Mouse (Mus musculus) heart, adult 2 months (tissue): ENCODE results near the gene Heph. TPM values are rescaled to one million over a fixed set of nuclear protein-coding genes. Genes with fewer than 3 reads are reported as not detected.
"Not testable (repeated sequence)": the region's sequence is repeated elsewhere in the genome, so short reads cannot be mapped to it uniquely, and the experiment has no call there.

Experiments
- DNase-seq, 2 experiments: peaks; one replicate each; pipeline ENCODE4 v3.0.0; 2021
- H3K27ac ChIP-seq: fragments of 200-600 bp; 2 replicates; pipeline ENCODE4 v1.8.1; 2022
- H3K27me3 ChIP-seq: fragments of 200-500 bp; 2 replicates; pipeline ENCODE4 v1.6.1; 2012; ENCODE audit warnings: mild to moderate bottlenecking, low read length, inconsistent platforms, mixed read lengths; ENCODE audit not compliant: control insufficient read depth, insufficient read depth
- H3K36me3 ChIP-seq: fragments of 200-500 bp; 2 replicates; pipeline ENCODE4 v1.6.1; 2012; ENCODE audit warnings: low read length, inconsistent platforms; ENCODE audit not compliant: control insufficient read depth, insufficient read depth
- H3K4me1 ChIP-seq: fragments of 200-500 bp; 2 replicates; pipeline ENCODE4 v1.6.1; 2011; ENCODE audit warnings: low read length; ENCODE audit not compliant: control insufficient read depth, insufficient read depth
- H3K4me3 ChIP-seq: fragments of 200-600 bp; 2 replicates; pipeline ENCODE4 v1.8.1; 2022
- H3K79me2 ChIP-seq: fragments of 200-500 bp; replicated peaks from 2 replicates; pipeline ENCODE4 v1.6.1; 2012; ENCODE audit warnings: mild to moderate bottlenecking, inconsistent platforms, low read length, moderate library complexity, mixed read lengths; ENCODE audit not compliant: control insufficient read depth, insufficient read depth
- H3K9ac ChIP-seq: fragments of 200-500 bp; 2 replicates; pipeline ENCODE4 v1.6.1; 2012; ENCODE audit warnings: low read depth, mild to moderate bottlenecking, control low read depth, inconsistent platforms, low read length, mixed read lengths
- CTCF ChIP-seq: fragments of 200-600 bp; IDR thresholded peaks from 2 replicates; pipeline ENCODE4 v1.8.1; 2022; ENCODE audit warnings: antibody characterized with exemption, mild to moderate bottlenecking, moderate library complexity
- EP300 ChIP-seq: fragments of 200-500 bp; IDR thresholded peaks from 2 replicates; pipeline ENCODE4 v1.6.1; 2011; ENCODE audit warnings: low read depth, low read length, control low read depth; ENCODE audit not compliant: insufficient read depth
- POLR2A ChIP-seq: fragments of 200-500 bp; IDR thresholded peaks from 2 replicates; pipeline ENCODE4 v1.6.1; 2011; ENCODE audit warnings: mild to moderate bottlenecking, low read depth, low read length, control low read depth; ENCODE audit not compliant: insufficient read depth
- WGBS: fragments of 180-500 bp; shearing (Covaris S2); methylation state at CpG from one replicate; pipeline ENCODE4 v1.1.7; 2018; 5-methylcytosine and 5-hydroxymethylcytosine counted together
- intact Hi-C: fragments of 180-260 bp; cut with DNase I; formaldehyde crosslinking; loops from one replicate; pipeline ENCODE4 v1.15.1; 2025
- long read RNA-seq: library from polyadenylated mRNA; stranded (forward); transcript quantifications from one replicate; pipeline ENCODE4 v2.0.0, GENCODE M21; 2021
- polyA plus RNA-seq: library from polyadenylated mRNA; depleted of rRNA; stranded (reverse); fragments of >200 nt; gene quantifications from 2 replicates; pipeline ENCODE4 v1.2.3, GENCODE M21; 2012; rRNA removed
- total RNA-seq, 2 experiments: library from RNA; stranded (reverse); gene quantifications; 2 replicates each; pipeline ENCODE4 v1.2.3; 2021

The Heph gene
- total RNA-seq (1 to 10 TPM; 1.9 to 2.0 TPM), polyA plus RNA-seq (1.5 and 2.5 TPM in 2 replicates)
- long read RNA-seq, full-length matches to known transcripts: 1 of 2 reads
- long read RNA-seq, partial matches to known transcripts: 1 of 2 reads
- long read RNA-seq, other reads (novel, unspliced or antisense): 0 of 2 reads

DNA sequence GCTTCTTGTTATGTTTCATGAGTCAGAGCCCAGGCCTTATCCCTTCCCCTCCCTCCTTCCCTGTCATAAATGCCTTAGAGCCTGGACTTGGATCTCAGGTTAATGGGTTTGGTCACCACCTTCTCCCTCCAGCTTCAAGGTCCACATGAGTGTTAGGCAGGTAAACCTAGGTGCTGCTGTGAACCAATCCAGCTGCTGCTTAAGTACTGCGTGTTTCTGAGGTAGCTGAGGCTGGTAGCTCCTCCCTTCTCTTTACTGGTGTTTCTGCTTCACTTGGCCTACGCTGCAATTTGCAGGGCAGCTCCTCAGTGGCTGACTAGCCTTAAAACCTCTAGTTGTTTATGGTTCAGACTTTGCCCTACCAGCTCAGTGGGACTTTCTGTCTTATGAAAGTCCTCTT, at the start of gene Heph:
Gene Heph (plus strand): TSS at position 211 of the 400 bp plus-strand sequence.
- no peak for TF ChIP-seq POLR2A
- no peak for TF ChIP-seq CTCF
- TF ChIP-seq EP300: no peak
- Histone ChIP-seq H3K4me1 (no peaks in the 10 kb centered on the region), H3K27me3 (no peaks in the 10 kb centered on the region), H3K27ac (no peak within 1 kb of the TSS), H3K9ac (no peak within 1 kb of the TSS), H3K4me3 (peak within 1 kb of the TSS; percentile 36; the same call in 1 of the 2 replicates), H3K79me2 (no peaks in the 10 kb centered on the region), H3K36me3 (no peaks in the 10 kb centered on the region)
- DNase-seq: no peak
- intact Hi-C loops: no loop called here
- WGBS: 74% methylated on average over 2 of the region's 2 CpGs

DNA sequence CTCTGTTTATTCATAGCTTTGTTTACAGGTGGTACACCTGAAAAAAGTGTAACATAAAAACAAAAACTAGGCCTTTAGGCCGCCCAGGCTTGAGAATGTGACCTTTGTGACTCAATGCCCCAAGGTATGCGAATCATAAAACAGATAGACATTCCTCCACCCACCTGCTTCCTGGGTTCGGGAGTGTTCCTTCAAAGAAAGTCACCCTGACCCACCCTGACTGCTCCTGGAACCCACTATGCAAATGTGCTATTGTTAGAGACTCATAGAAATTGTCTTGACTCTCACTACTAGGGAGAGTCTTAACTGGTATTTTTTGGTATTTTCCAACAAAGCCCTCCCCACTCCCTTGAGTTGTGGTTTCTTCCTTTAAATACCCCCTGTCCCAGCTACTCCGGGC, 39.8 kb upstream of the Heph start:
- DNase-seq, H3K4me1 ChIP-seq, H3K27ac ChIP-seq, H3K36me3 ChIP-seq, H3K27me3 ChIP-seq, intact Hi-C loops, H3K9ac ChIP-seq, H3K79me2 ChIP-seq, H3K4me3 ChIP-seq: not testable (repeated sequence)
- 74% methylated on average over 4 of the region's 4 CpGs for WGBS

DNA sequence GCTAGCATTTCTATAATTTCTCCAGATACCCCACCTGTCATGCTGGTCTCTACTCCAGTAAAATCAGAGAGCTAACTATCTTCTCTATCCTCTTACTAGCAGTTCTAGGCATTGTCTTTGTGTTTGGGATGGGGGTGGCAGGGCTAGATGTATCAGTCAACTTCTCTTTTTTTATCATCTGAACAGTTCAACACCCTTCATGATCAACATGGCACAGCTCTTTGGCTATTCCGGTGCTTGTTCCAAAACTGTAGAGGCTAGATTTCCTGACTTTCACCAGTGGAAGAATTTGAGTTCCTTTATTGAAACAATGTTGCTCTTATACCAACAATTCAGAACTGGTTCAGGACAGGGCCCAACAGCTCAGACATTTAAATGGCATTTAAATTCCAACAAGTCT, 38.2 kb upstream of the Heph start:
- Histone ChIP-seq H3K9ac (no peak overlapping the region), H3K4me1 (no peaks in the 10 kb centered on the region), H3K27ac (no peak overlapping the region), H3K27me3 (no peaks in the 10 kb centered on the region), H3K4me3 (no peak overlapping the region), H3K36me3 (no peaks in the 10 kb centered on the region), H3K79me2 (no peaks in the 10 kb centered on the region)
- TF ChIP-seq EP300 (no peak), POLR2A (no peak)
- DNase-seq: no peak
- 82% methylated on average over 1 of the region's 1 CpGs for WGBS
- intact Hi-C loops: no loop called here

DNA sequence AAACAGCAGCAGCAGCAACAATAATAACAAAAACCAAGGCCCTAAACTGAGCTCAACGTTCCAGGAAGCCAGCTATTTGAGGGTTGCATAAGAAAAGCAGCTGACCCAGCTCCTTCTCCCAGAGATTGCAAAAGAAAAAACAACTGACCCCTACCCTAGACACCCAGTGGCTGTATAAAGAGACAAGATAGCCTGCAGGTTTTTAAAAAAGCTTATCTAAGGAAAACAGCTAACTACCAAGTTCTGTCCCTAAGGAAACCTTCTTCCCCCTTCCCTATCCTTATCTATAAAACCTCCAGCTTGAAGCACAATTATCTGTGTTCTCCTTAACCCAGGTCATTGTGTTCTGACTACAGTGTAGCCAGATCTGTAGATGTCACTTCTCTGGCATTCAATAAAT, 37.4 kb upstream of the Heph start:
- no peak for TF ChIP-seq CTCF
- TF ChIP-seq POLR2A: no peak
- TF ChIP-seq EP300: no peak

DNA sequence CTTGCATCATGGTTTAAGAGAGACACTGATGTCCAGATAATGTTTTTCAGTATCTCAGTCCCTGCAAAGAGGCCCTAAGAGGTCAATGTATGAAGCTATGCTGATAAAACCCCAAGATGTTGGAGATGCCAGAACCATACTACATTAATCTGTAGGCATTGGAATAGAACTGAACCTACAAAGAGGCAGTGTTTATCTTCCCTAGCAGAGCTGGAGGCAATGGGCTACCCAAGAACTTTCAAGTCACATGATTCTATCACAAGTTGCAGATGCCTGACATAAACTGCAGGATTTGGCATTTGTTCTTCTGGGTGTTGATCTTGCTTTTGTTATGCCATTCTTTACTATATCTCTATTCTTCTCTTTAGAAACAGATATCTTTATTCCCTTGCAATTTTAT, 35.8 kb upstream of the Heph start:
- H3K79me2 ChIP-seq: no peaks in the 10 kb centered on the region
- no peaks in the 10 kb centered on the region for H3K27me3 ChIP-seq
- TF ChIP-seq POLR2A: no peak
- TF ChIP-seq CTCF: no peak
- TF ChIP-seq EP300: no peak
- DNase-seq: no peak
- H3K4me1 ChIP-seq: no peaks in the 10 kb centered on the region
- no peak overlapping the region for H3K4me3 ChIP-seq
- intact Hi-C loops: no loop called here
- no peaks in the 10 kb centered on the region for H3K36me3 ChIP-seq
- H3K9ac ChIP-seq: no peak overlapping the region
- H3K27ac ChIP-seq: no peak overlapping the region

More for the DNA sequence above, 37.4 kb upstream of the Heph start:
- Histone ChIP-seq H3K4me3 (no peak overlapping the region), H3K27ac (no peak overlapping the region), H3K4me1 (no peaks in the 10 kb centered on the region), H3K9ac (no peak overlapping the region), H3K27me3 (no peaks in the 10 kb centered on the region), H3K79me2 (no peaks in the 10 kb centered on the region), H3K36me3 (no peaks in the 10 kb centered on the region)
- intact Hi-C loops: no loop called here
- 35% methylated on average over 1 of the region's 1 CpGs for WGBS
- DNase-seq: no peak

DNA sequence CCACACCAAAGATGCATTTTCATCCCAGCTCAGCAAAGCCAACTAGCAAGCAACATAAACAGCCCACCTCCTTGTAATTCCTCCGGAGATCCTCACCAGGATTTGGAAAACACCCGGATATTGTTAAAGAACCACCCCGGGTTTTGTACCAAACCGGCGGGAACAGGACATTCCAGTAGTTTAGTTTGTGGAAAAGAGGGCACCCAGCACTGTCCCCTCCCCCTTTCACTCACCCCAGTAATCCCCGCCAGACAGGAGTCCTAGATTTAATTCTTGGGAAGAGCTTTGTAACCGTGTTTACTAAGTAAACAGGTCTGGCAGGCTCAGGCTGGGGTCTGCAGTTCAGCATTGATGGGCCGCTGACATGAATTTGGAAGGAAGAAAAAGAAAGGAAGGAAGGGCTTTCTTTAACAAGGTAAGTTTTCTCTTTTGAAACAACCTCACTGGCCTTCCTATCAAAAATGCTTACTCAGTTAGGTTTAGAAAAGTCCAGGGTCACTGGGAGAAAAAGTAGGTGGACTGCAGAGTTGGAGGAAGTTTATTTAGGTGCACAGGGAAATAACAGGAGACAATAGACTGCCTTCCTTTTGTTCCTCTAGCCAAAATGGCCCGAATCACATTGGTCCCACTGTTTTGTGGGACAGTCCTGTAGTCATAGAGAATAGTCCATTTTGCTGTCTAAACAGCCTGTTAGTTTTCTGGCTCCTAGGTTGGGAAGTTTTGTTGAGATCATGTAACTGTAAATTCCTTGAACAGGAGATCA, 1.2 kb downstream of the Heph start, which contains the start of gene Hsf3:
Gene Hsf3 (minus strand): TSS at position 94 of the 763 bp plus-strand sequence.
- H3K79me2 ChIP-seq: no peaks in the 10 kb centered on the region
- H3K27me3 ChIP-seq: no peaks in the 10 kb centered on the region
- peak within 1 kb of the TSS; percentile 45; the same call in 1 of the 2 replicates for H3K9ac ChIP-seq
- no peaks in the 10 kb centered on the region for H3K4me1 ChIP-seq
- peak within 1 kb of the TSS; percentile 16; the same call in 1 of the 2 replicates for H3K27ac ChIP-seq
- DNase-seq: peak; percentile 9 to 21
- no peaks in the 10 kb centered on the region for H3K36me3 ChIP-seq
- intact Hi-C loops: no loop called here
- TF ChIP-seq EP300 (no peak), CTCF (no peak), POLR2A (no peak)
- H3K4me3 ChIP-seq: peak within 1 kb of the TSS; percentile 36
- WGBS: 21% methylated on average over 9 of the region's 9 CpGs
